Mouse (Mus musculus) left cerebral cortex, adult 9 months (tissue): ENCODE measurements at regions not wholly inside any gene's neighbourhood (a gene's known extent, or its start where the extent isn't known, plus 50 kb on each side); places are given as distances from the start of the nearest gene placed in this dataset.
"Not testable (repeated sequence)": the region's sequence is repeated elsewhere in the genome, so short reads cannot be mapped to it uniquely, and the experiment has no call there.

ENCODE experiments used
- DNase-seq, 2 experiments: peaks; one replicate each; pipeline ENCODE4 v3.0.0; 2022; ENCODE audit warnings: low spot score in 2 of 2

DNA sequence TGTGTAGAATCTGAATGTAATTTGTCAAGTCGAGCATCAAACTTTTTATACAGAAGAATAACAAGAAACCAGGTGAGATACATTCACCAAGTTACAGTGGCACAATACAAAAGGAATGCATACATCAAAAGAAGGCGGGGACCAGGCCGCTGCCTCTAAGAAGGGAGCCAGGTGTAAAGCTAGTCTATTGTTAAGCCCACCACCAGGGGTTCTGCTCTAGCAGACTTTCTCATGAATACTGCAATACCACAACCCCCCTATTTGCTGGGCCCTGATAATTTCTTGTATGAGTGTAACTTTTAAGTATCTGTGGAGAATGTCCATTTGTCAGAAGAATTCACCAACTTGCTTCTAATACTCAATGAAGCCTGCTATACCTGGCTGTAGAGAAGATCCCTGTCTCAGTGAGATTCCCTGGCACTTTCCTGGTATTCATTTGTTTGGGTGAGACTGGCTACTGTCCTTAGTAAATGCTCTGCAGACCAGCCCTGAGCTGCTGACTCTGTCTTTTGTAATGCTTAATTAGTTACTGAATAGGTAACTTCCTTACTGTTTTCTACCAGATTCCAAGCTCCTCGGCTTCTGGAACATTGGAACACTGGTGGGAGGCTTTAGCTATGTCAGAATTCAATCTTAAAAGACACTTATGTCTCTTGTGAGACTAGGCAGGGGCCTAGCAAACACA is 335.7 kb downstream of the Tbl1xr1 start:
- DNase-seq = not testable (repeated sequence)

- no peak for DNase-seq
These were observed 361.8 kb downstream of the Tbl1xr1 start for GRCm38 (mm10) chr3:22438027-22438780.

GRCm38 (mm10) chr3:22470542-22470941 is 394.1 kb downstream of the Tbl1xr1 start:
- peak in 1 of 2 experiments; percentile 2 for DNase-seq

DNA sequence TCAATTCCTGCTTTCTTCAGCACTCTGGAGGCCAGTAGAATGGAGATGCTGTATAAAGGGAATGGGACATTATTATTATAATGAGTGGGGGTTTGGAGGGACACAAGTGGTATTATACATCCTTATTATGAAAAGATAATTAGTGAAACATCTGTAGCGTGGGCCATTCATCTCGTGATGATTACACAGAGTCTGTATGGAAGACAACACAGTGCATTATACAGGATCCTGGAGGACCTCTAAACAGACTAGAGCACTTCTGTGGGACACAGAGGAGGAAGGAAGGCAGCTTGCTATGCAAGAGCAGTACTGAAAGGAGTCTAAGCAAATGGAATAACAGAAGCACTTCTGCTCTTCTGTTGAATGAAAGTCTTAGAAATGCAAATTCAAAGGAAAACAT is 416.1 kb downstream of the Tbl1xr1 start:
- DNase-seq = no peak
